Mouse (Mus musculus) adipocyte (in vitro differentiated cells): ENCODE results near the gene Timm13.
A peak's percentile ranks its signal among the peaks of the same experiment; 100 is the strongest.

Experiments used
- DNase-seq: peaks from one replicate; pipeline ENCODE4 v3.0.0-alpha.2; 2016; ENCODE audit warnings: low spot score

Gene Timm13

DNA sequence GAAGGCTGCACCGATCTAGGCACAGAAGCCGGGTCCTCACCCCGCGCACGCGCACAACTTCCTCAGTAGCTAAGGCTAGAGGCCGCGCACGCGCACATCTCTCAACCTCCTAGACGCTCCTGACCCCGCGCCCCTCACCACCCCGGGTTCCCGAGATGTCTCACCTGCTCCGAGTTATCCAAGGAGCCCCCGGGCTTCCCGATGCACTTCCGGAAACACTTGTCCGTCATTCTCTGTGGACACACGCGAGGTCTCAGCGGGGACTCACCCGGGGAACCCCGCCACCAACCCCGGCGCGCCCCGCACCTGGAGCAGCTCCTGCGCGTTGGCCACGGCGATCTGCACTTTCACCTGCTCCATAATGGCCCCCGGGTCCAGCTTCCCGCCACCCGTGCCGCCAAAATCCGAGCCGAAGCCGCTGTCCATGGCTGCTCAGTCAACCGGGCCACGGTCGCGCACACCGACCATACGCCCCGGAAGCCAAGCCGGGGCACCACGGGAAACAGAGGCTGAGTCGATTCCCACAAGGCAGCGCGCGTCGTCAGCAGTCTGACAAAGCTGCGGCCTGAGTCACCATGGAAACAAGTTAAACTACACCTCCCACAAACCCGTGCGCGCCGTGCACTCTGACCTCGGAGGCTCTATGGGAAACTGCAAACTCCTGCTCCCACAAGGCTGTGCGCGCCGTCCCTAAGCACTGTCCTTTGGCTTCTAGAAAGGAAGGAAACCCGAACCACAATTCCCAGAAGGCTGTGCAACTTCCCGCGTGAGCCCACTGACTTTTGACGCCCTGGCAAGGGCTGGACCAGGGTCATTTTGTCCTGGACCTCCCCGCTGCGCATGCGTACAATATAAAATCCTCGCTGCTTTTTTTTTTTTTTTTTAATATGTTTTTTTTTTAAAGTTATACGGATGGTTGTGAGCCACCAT is at the start of gene Timm13:
Gene Timm13 (minus strand): TSS at position 652 of the 930 bp plus-strand sequence.
- peak; percentile 100 for DNase-seq

DNA sequence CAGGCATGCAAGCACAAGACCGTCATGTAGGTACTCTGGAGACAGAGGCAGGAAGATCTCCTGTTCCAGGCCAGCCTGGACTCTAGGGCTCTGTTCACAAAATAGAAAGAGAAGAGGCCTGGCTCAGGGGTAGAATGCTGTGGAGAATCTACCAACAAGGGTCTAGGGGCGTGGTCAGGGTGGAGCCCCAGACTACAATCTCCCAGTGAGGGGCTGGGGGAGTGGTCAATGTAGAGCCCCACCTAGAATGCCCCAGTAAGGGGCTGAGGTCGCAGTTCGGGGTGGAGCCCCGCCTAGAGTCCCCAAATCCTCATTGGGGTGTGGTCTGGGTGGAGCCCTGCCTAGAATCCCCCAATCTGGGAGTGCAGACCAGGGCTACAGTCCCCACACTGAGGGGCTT is 49.5 kb upstream of the Timm13 start:
- no peak for DNase-seq

DNA sequence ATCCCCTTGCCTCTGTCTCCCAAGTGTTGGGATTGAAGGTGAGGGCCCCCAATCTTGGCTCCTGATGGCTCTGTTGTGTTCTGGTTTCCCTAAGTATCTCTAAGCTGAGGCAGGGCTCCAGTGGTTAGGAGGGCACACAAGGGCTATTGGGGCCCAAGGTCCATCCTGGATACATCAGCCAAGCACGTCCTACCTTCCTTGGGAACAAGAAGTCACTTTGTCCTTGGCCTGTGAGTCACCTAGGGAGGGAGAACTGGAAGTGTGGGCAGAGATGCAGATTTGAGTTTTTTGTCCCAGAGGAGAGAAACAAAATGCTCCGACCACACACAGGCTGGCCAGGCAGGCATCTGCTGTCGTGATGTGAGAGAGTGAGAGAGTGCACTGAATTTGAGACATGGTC is 48.3 kb upstream of the Timm13 start:
- DNase-seq: no peak

DNA sequence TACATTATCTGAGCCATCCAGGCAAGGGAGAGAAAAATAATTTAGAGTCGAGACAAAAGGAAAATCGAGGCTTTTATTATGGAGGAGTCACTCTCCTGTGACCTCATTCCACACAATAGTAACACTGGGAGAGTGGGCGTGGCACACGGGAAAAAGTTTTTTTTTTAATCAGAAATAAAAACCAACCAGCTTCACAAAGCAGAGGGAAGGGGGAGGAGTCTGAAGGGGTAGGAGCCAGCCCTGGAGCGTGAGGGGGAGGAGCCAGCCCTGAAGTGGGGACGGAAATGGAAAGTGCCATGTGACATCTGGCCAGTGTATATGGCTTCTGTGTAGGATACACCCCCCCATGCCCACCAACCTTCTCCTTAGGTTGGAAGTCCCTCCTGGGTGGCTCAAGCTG is 47.8 kb upstream of the Timm13 start:
- DNase-seq: no peak

DNA sequence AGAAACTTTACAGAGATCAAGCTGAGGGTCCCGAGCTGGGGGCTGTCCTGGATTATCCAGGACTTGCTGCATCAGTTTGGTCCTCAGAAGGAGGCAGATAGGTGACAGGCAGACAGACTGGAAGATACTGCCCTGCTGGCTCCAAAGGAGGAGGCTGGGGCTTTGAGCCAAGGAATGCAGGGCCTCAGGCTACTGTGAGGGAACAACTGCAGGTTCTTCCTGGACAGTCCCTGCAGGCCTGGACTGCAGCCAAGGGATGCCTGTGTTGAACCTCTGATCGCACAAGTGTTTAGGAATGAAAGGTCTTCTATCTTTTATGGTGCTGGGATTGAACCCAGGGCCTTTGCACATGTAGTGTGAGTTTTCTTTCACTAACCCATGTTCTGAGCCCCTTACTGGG is 47.0 kb upstream of the Timm13 start:
- no peak for DNase-seq

DNA sequence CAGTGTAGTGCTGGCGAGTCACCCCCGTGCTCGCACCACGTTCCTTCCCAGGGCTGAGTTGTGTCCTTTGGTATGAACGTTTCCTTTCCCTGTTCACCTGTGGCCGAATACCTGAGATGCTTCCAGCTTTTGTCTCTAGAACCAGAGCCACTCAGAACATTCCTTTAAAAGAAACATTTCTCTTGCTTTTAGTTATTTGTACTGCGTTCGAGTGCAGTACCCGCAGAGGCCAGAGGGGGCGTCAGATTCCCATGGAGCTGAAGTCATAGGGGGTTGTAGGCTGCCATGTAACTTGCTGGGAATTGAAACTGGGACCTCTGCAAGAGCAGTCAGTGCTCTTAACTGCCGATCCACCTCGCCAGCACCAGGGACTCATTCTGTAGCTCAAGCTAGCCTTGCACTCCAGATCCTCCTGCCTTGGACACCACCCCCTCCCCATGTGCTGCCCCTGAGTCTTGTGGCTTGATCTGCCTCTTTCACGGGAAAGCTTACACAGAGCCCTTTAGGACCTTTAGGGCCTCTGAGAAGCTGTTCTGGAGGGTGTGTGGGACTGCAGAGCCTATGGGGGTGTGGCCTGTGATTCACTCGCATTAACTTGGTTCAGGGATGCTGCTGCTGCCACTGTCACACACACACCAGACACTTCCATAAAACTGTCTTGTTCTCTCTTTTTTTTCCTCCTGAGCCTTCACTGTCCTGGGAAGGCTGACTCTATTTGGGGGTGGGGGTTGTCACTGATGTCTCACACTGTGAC is 46.1 kb upstream of the Timm13 start:
- DNase-seq: no peak

DNA sequence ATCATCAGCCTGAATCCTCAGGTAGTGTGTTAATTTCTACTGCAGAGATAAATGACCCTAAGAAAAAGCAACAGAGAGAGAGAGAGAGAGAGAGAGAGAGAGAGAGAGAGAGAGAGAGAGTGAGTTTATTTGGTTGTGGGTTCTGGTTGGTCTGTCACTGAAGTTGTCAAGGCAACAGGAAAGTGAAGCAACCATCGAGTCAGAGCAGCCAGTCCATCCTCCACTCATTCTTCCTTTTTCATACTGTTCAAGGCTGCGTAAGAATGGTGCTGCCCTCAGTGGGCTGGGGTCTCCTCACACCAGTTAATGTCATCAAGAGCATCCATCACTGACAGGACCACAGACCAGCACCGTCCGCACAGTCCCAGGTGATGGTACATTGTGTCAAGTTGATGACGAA is 43.5 kb upstream of the Timm13 start:
- DNase-seq: no peak

DNA sequence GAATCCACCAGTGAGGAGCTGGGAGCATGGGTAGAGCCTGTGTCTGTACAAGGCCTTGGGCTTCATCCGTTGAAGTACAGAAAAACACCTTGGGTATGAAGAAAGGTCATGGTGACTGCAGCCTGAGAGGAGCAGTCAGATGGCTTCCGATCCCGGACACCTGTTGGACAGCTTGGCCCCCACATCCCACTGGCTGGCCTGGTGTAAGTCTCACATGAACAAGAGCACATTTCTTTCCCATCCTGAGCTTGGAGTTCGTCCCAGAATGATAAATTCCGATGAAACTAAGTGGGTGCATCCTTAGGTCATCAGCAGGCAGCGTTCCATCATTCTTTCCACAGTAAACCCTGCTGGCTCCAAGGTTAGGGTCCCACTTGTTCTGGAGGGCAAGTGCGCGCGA is 42.9 kb upstream of the Timm13 start:
- DNase-seq: no peak

DNA sequence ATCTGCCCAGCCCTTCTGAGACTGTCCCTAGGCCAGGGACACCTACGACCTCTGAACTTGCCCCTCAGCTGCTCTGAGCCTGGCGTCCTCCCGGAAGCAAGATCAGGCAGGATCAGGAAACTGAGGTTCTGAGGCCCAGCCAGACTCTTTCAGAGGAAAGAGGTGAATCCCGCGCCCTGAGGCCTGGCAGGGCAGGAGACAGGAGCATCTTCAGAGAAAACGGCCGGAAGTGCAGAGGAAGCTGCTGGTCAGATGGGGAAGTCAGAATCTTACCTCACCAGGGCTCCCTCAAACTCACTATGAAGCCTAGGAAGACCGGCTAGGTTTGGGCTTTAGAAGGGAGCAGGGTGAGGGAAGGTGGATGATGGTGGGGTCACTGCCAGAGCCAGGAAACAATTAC is 42.1 kb upstream of the Timm13 start:
- no peak for DNase-seq

DNA sequence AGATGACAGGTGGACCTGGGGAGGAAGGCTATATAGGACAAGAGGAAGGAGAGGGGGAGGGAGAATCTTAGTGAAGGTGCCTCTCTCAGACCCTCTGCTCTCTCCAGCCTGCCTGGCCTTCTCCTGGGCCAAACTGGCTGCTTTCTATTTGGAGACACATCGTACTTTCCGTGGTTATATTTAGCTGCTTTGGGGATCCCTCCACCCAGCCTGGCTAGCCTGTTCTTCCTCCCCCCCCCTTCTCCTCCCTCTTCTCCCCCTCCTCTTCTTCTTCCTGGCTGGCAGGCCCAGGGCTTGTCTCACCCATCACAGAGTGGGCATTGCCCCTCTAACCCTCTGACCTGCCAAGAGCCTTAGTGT is 40.2 kb upstream of the Timm13 start:
- no peak for DNase-seq

DNA sequence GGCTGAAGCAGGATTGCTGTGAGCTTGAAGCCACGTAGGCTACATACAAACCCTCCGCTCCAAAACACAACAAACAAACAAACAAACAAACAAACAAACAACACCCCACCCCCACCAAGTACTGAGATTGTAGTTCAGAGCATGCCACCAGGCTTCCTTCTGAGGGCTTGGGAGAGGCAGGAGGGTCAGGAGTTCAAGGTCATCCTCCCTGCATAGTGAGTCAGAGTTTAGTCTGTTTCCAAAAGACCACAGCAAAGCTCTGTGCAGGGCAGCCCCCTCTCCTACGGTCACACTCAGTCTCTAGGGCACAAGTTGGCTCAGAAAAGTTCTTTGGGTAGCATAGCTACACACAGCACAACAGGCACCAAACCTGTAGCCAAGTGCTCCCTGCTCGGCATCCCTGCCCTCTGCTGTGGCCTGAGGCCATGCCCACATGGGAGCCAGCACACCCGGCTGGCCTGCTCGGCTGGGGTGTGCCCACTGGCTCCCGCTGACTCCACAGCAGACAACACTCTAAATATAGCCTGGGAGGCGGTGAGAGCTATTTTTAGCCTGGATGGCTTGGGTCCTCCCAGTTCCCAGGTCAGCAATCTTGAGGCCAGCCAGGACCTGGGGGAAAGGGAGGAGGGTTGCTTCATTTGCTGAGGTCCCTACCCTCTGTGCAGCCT is 39.7 kb upstream of the Timm13 start:
- peak; percentile 89 for DNase-seq

DNA sequence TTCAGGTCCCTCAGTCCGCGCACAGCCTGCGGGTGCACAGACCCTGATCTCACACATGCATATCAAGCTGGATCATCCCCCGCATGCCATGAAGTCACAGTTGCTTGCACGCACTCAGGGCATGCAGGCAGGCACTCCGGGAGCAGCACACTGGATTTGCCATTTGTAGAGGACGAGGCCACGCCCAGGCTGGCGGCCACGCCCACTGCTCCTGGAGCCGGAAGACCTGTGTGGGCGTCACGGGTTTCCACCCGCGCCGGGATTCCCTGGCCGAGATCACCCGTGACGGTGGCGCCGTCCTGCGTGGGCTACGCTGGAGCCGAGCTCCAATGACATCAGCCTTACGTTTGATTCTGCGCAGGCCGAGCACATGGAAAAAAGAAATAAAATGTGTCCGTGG is 38.9 kb upstream of the Timm13 start:
- peak; percentile 29 for DNase-seq

DNA sequence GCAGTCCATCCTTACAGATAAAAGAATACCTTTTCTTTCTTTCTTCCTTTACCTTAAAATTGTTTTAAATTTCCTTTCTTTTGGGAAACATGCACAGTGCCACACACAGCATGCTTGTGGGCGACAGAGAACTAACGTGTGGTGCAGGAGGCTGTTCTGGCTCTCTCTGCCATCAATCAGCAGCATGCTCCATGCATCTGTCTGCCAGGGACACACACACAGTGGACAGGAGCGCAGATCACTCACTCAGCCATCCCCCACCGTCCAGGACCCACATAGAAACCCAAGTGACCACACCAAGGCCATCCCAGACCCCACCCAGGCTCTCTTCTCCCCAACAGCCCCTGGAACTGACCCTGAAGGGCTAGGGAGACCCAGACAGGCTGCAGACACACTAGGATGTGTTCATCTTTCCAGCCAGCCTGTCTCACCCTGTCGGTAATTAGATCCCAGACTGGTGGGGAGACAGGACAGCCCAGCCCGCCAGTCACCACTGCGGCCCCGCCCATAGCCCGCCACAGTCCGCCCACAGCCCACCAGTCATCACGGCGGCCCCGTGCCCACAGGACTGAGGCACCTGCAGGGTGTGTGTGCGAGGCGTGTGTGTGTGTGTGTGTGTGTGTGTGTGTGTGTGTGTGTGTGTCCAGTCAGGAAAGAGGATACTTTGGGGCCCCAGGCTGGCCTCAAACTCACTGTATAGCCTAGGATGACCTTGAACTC is 38.2 kb upstream of the Timm13 start:
- no peak for DNase-seq

DNA sequence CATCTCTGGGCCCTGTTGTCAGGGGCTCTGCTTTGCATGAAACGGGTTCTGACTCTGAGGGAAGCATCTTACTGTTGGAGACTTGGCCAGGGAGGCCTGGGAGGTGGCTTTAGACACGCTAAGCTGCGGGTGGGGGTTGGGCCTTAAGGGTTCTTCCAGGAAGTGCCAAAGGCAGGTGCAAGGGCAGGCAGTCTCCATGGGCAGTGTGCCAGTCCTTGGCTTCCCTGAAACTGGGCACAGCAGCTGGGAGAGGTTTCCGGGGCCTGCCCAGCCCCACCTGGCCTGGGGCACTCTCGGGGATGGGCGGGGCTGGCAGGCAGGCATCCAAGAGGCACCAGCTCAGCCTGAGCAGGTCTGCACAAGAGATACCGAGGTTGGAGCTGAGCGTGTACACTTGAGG is 36.9 kb upstream of the Timm13 start:
- DNase-seq: no peak

DNA sequence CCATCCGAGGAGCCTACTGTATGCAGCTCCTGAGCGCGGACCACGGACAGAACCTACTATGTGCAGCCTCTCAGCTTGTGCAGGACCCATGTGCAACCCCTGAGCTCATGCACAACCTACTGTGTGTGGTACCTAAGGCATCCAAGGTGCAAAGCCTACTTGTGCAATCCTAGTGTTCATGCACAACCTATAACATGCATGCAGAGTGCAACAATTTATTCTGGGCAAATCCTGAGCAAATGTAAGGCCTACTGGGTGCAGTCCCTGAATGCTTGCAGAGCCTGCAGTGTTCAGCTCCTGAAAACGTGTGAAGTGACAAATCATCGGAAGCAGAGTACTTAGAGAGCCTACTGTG is 36.0 kb upstream of the Timm13 start:
- no peak for DNase-seq

DNA sequence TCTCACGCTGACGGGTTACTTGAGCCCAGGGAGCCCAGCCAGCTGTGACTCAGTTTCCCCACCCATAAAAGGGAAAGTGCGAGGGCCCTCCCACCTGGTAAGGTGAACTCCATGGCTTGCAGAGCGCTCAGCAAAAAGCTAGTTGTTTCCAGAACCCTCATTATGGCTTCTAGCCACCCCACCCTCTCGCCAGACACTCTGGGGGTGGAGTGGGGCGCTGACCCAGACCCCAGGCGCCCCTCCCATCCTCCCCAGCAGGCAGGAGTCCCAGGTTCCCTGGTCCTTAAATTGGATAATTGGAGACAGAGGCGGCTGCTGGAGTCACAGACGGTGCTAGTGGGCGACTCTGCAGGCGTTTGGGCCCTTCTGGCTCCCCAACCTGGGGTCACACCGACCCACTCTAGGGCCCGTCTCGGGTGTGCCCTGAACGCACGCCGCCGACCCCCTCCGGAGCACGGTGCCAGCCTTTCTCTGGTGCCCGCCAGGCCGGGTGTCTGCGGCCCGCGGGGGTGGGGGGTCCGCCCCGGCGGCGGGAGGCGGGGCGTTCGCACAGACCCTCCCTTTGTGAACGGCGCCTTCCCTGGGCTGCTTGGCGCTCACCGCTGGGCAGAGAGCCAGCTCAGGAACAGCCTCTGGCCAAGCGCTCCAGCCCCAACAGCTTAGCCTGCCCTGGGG is 35.5 kb upstream of the Timm13 start:
- DNase-seq: no peak

DNA sequence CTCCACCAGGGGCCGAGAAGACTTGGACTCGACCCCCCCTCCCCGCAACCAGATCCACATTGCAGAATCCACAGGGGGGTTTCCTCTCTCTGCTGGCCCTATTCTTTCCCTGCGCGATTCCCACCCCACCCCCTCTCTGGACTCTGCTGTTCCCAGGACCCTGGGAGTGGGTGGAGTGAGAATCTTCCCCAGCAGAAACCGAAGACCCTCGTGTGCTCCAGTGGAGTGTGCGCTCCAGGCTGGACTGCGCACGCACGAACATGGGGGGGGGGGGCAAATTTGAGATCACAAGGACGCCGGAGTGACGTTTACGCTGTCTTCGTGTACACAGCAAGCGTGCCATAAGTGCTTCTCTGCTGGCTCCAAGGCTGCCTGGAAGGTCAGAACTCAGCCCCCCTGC is 34.9 kb upstream of the Timm13 start:
- DNase-seq: no peak

DNA sequence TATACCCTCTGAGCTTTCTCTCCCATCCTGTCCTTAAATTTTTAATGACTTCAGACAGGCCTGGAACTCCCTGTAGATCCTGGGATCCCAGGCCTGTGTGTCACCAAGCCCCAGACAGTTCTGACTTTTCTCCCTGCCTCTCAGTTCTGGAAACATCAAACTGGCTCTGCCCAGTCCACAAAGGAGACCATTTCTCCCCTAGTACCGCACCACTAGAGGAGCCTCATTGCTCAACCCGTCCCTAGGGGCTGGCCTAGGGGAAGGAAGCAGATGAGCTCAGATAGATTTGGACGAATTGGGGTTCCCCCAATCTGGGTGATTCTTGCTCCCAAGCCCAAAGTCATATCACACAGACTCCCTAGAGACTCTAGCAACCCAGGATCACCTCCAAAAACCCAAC is 34.5 kb upstream of the Timm13 start:
- DNase-seq: peak; percentile 32

DNA sequence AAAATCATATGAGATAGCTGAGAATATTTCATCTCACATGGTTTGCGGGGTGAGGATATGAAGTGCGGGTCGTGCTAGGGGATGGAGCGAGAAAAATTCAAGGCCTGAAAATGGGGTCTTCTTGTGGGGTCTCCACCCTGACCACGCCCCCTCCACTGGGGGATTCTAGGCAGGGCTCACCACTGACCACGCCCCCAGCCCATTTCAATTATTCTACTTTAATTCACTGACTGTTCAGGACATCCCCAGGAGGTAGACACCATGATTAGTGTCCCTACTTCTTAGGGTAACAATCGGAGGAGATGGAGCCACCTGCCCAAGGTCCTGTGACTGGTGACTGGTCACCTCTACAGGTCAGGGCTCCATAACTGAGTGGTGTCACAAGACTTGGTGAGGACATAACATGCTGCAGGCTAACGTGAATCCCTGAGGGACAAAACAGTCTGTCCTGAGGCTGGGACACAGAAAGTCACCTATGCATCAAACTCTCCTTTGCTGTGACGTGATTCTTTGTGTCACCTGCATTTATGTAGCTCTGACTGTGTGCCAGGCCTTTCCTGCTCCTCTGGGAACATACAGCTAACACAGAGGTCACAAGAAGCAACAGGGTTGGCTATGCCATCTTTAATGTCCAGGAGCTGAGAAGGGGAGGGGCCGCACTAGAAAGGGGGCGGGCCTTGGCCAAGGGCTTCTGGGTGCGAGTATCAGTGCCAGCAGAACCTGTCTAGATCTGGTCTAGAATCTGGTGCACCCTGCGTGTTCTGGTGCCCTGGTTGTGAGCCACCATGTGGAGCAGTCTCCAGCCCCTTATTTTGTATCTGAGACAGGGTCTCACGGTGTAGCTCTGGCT is 33.6 kb upstream of the Timm13 start:
- DNase-seq: no peak

DNA sequence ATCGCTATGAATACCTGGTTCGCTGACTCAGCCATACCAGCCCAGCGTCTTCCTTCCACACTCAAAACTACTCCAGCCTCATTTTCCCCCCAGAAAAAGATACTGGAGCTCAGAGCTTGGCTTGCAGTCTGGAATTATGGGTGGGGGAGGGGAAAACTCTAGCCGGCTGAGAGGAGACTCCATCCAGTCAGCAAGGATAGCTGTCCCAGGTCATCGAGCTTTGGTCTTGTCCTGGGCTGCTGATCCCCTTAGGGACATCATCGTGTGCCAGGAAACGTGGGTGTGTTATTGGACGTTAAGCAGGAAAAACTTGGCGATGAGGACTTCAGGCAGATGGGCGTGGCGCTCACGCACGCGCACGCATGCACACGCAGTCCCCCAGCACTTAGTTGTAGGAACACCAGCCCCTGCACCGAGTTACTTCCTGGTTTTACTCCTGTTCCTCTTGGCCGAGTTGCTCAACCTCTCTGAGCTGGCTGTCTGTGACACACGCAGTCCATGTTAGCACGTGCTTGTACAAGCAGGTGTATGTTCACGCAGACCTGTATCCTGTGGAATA is 32.7 kb upstream of the Timm13 start:
- DNase-seq: no peak
